Mouse (Mus musculus): ENCODE data around the gene Vmn1r121.
"Not testable (repeated sequence)": the region's sequence is repeated elsewhere in the genome, so short reads cannot be mapped to it uniquely, and the experiment has no call there.

Vmn1r121 gene

DNA sequence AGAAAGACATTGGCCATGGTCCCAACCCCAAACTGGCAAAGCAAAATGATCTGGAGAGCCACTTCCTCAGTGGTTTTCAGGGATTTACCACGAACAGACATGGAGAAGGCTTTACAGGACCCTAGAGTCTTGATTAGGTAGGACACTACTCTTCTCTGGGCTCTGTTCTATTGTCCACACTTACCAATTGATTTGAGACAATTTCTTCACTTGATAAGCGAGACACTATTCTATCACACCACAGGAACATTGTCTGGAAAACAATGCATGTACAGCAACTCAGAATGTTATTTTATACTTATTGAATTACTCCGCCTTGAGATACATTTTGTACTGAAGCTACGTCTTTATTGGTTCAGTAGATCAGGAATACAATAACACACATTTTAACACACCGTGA, at the start of gene Vmn1r121:
TSS of gene Vmn1r121 (minus strand) at position 101 of the 400 bp plus-strand sequence.
- DNase-seq (ENCODE audit: low read depth, low spot score), result not testable (repeated sequence)

DNA sequence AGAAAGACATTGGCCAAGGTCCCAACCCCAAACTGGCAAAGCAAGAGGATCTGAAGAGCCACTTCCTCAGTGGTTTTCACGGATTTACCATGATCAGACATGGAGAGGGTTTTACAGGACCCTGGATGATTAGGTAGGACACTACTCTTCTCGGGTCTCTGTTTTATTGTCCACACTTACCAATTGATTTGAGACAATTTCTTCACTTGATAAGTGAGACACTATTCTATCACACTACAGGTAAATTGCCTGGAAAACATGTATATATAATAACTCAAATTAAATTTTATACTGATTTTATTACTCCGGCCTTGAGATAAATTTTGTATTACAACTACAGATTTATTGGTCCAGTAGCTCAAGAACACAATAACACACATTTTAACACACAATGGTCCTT, 35.7 kb upstream of the Vmn1r121 start, which contains the start of gene Vmn1r122:
TSS of gene Vmn1r122 (minus strand) at position 101 of the 400 bp plus-strand sequence.
- DNase-seq (ENCODE audit: low read depth, low spot score), result not testable (repeated sequence)

DNA sequence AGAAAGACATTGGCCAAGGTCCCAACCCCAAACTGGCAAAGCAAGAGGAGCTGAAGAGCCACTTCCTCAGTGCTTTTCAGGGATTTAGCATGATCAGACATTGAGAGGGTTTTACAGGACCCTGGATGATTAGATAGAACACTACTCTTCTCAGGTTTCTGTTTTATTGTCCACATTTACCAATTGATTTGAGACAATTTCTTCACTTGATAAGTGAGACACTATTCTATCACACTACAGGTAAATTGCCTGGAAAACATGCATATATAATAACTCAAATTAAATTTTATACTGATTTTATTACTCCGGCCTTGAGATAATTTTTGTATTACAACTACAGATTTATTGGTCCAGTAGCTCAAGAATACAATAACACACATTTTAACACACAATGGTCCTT, 44.6 kb downstream of the Vmn1r121 start, which contains the start of gene Vmn1r120:
TSS of gene Vmn1r120 (minus strand) at position 101 of the 400 bp plus-strand sequence.
- not testable (repeated sequence) for DNase-seq (ENCODE audit: low read depth, low spot score)
